Mouse (Mus musculus): Measurements from ENCODE around the gene Lman2l.

The Lman2l gene

DNA sequence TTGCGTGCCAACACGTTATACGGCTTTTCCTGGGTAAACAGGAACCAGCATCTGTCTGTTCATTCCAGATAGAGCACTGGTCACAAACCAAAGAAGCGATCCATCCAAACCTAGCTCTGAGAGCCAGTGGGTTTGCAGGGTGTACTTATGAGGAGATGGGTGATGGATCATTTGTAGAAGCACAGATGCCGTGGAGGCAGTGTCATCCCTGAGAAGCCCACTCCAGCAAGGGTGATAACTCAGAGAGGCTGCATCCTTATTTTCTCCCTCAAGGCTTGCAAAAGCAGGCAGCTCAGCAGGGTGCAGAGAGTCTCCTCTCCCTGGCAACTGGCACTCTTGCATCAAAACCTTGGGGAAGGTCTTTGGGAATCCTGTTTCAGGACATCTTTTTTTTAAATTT lies 13.1 kb upstream of the Lman2l start:
- no peak for DNase-seq (ENCODE audit: low read depth)

- no peak for DNase-seq (ENCODE audit: low read depth)
Observed at GRCm38 (mm10) chr1:36457388-36458014, 12.4 kb upstream of the Lman2l start.

DNA sequence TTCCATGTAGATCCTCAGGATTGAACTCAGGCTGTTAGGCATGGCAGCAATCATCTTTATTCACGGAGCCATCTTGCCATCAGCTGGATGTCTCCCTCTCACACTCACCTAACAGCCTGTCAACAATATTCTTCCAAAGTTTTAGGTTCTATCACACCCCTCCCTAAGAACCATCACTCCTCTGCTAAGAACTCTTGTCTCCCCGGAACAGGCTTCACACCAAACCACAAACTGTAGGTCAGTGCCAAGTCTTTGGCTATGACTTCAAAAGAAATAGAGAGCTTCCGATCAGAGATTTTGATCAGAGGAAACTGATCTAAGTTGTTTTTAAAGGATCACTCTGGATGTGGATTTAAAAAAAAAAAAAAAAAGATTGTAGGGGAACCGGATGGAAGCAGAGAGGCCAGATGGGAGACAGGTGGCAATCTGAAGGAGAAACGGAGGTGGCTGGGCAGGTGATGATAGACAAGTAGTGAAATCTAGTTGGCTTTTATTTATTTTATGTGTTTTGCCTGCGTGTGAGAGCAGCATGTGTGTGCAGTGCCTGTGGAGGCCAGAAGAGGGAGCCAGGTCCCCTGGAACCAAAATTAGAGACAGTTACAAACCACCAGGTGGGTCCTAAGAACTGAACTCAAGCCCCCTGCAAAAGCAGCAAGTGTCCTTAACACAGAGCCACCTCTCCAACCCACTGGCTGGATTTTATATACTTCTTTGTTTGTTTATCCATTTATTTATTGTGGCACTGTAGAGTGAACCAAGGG lies 9.2 kb upstream of the Lman2l start:
- DNase-seq (ENCODE audit: low read depth): peak; percentile 24

GRCm38 (mm10) chr1:36446841-36447240 lies 1.8 kb upstream of the Lman2l start:
- DNase-seq (ENCODE audit: low read depth): no peak

DNA sequence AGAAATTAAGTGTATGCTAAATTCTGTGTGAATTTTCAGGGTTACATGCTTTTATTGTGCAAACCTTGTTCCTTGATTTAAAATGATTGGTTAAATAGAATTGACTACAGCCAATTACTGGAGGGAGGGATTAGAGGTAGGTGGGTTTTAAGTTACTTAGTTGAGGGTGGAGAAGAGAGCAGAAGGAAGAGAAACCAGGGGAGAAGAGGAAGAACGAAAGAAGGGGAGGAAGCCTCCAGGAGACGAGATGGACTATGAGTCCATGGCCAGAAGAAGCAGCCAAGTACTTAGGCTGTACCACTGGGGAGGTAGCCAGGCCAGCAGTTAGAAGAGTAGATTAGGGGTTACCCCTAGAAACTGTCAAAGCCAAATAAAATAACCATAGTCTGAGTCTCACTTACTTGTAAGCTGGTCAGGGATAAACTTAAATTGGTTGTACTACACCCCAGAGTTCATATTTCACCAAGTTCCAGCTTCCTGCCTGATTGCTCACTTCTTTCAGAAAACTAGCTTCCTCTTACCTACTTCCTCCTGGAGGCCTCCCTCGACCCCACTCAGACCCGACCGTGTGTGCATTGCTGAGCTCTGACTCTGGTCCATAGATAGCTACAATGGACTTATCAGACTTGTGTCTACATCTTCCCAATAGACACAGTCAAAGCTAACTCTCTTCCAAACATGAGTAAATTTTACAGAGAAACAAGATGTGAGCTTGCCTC lies 1.2 kb upstream of the Lman2l start:
- DNase-seq (ENCODE audit: low read depth): no peak

DNA sequence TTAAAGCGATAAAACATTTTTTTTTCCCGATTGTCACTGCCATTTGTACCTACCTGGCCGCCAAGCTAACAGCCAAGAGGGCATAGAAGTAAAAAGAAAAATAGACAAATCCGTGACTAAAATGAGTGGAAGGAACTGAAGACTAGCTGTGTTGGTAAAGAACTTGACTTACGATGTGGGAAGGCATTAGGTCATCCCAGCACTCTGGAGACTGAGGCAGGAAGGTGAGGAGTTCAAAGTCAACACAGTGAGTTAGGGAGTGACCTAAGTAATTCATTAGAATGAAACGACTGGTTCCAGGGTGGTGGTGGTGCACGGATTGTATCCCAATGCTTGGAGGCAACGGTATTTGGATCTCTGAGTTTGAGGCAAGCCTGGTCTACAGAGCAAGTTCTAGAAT lies 437 bp upstream of the Lman2l start:
- DNase-seq (ENCODE audit: low read depth): no peak

- no peak for DNase-seq (ENCODE audit: low read depth)
Observed at GRCm38 (mm10) chr1:36441101-36441500, 4.0 kb downstream of the Lman2l start.

- no peak for DNase-seq (ENCODE audit: low read depth)
Observed at GRCm38 (mm10) chr1:36437223-36437622, 7.8 kb downstream of the Lman2l start.

DNA sequence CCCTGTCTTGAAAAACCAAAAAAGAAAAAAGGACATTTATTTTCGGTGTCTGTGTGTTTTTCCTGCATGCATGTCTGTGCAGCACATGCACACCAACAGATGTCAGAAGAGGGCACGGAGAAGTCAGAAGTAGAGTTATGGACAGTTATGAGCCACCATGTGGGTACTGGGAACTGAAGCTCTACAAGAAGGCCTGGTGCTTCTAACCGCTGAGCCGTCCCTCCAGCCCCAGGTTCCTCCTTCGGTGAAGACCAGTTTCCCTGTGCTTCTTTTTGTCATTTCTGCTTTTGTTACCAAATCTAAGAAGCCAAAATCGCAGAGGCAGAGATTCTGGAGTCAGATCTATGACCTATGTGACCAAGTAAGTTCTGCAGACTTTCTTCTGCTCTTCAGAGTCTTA lies 8.6 kb downstream of the Lman2l start:
- DNase-seq (ENCODE audit: low read depth): no peak

GRCm38 (mm10) chr1:36435071-36435470 lies 10.0 kb downstream of the Lman2l start:
- DNase-seq (ENCODE audit: low read depth): no peak

GRCm38 (mm10) chr1:36433616-36434015 lies 11.5 kb downstream of the Lman2l start:
- DNase-seq (ENCODE audit: low read depth): no peak

- DNase-seq (ENCODE audit: low read depth): no peak
Observed at GRCm38 (mm10) chr1:36432999-36433398, 12.1 kb downstream of the Lman2l start.

DNA sequence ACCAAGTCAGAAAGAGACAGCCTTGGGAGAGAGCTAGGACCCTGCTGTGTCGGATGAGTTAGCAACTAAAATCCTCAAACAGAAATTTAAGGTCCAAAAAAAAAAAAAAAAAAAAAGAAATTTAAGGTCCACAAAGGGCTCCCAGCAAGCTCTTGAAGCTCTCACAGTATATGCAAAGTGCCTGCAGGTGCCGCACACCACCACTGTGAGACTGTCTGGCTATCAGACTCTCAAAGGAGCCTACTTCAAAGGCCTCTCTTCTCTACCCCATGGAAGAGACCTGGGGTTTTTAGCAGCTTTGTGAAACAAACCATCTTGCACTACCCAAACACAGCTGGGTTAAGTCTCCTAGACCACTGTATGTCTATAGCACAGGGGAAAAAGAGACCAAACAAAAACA lies 15.6 kb downstream of the Lman2l start:
- DNase-seq (ENCODE audit: low read depth): no peak

- no peak for DNase-seq (ENCODE audit: low read depth)
Observed at GRCm38 (mm10) chr1:36404531-36404930, 40.5 kb downstream of the Lman2l start.

DNA sequence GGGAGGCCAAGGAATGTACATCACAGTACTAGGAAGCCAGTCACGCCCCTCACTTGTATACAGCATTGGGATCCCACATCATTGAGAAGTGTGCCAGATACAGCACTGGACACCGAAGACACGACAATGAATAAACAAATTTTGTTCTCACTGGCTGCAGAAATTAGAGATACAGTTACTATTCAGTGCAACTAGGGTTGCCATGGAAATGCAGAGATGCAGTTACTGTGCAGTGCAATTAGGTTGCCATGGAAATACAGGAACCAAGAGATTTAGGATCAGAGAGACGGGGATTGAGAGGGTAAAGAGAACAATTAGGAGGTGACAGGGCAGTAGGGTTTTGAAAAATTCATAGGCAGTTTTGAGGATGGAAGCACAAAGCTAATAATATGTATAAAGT lies 43.6 kb downstream of the Lman2l start:
- DNase-seq (ENCODE audit: low read depth): no peak

- DNase-seq (ENCODE audit: low read depth): no peak
Observed at GRCm38 (mm10) chr1:36397041-36397440, 48.0 kb downstream of the Lman2l start.

DNA sequence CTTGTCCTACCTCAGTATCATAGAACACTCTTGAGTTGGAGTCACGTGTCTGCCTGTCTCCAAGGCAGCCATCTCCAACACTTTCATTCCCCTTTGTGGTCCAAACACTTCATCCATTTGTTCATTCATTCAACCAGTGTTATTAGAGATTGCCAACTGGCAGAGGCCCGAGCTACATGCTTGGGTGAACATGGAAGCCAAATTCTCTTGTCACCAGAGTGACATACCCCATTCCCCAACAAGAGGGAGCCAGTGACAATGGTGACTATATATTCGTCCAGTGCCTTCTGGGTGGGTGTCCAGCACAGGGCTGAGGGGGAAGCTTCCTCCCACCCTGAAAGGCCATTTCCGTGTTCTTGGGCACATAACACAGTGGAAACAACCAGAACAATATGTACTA lies 65.5 kb downstream of the Lman2l start:
- DNase-seq (ENCODE audit: low read depth): no peak

DNA sequence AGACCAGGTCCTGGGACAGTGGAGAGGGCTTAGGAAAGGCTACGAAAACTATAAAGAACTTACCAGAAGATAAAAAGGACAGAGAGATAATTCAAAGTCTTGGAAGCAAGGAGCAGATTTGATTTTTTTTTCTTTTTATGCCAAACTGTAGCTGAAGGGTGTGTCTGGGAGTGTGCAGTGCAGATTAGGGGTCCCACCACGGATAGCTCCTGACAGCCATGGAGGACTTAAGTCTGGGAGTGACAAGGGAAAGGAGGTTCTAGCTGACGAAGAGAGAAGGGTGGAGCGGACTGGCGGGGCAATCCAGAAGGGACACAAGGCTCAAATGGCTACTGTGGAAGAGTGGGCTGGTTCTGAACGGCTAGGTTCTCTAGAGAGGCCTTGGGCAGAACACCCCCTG lies 66.2 kb downstream of the Lman2l start:
- no peak for DNase-seq (ENCODE audit: low read depth)

- DNase-seq (ENCODE audit: low read depth): no peak
Observed at GRCm38 (mm10) chr1:36371934-36372845, 72.9 kb downstream of the Lman2l start, which contains the start of gene Fer1l5. Gene Fer1l5, plus strand, starts transcription at chr1:36372291.

GRCm38 (mm10) chr1:36370918-36371317 lies 74.2 kb downstream of the Lman2l start:
- no peak for DNase-seq (ENCODE audit: low read depth)

Measured in induced T-regulatory cell, adult 2 months (primary cell).